Mouse (Mus musculus): ENCODE results near the gene Olfr1123. TPM values are rescaled to one million over a fixed set of nuclear protein-coding genes. Genes with fewer than 3 reads are reported as not detected.

Olfr1123 gene
- polyA plus RNA-seq, 1 experiment from 2014 or later: not detected

DNA sequence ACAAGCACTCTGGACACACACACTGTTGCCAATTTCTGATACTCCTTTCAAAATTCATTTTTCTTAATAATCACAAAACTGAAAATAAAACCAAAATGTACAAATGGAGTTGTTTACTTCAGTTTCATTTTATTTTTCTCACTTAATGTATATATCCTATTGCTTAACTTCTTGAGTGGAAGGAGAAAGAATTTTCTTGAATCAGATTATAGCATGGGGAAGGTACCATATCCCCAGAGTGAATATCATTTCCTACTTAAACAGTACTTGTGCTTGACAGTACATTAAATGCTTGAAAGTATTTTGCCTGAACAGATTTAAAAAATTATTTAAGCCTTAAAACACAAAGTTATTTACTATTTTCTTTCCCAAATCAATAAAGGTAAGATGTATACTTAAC lies 37.2 kb downstream of the Olfr1123 start, which contains the start of gene Olfr1126:
Olfr1126 (plus strand) TSS at position 301 of the 400 bp plus-strand sequence.
- ATAC-seq (replicated peaks; ENCODE audit: insufficient number of reproducible peaks, low FRiP score, low TSS enrichment): no peak
- H3K9me3 ChIP-seq (replicated peaks; ENCODE audit: control insufficient read depth, low read length): no peaks in the 10 kb centered on the region
- no peak within 1 kb of the TSS for H3K27ac ChIP-seq (ENCODE audit: low read depth, low read length)
- no peaks in the 10 kb centered on the region for H3K27me3 ChIP-seq (ENCODE audit: control insufficient read depth, insufficient read depth, low read length)
- no peaks in the 10 kb centered on the region for H3K36me3 ChIP-seq (ENCODE audit: control insufficient read depth, insufficient read depth, low read length)
- no peak within 1 kb of the TSS for H3K4me2 ChIP-seq
- H3K4me1 ChIP-seq (ENCODE audit: control insufficient read depth, insufficient read depth, low read length): no peaks in the 10 kb centered on the region
- H3K9ac ChIP-seq (ENCODE audit: low read depth, low read length): no peak within 1 kb of the TSS
- no peak within 1 kb of the TSS for H3K4me3 ChIP-seq (ENCODE audit: low read depth, low read length)

DNA sequence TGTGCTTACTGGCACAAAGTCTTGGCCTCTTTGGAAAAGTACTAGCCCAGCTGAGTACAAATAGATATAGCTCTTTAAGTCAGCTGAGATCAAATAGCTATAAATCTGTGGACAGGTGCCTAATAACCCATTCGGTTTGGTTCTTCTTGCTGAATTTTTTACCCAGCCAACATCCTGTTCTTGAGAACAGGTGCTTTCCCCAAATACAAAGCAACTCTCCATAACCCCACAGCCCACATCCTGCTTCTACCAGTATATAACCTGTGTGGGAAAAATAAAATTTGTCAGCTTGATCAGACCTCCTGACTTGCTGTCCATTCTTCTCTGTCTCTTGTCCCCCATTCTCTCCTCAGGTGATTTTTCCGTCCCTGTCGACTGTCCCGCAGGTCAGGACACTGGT lies 45.3 kb downstream of the Olfr1123 start:
- Histone ChIP-seq H3K4me2 (no peak overlapping the region), H3K36me3 (ENCODE audit: control insufficient read depth, insufficient read depth, low read length) (no peaks in the 10 kb centered on the region), H3K9me3 (replicated peaks; ENCODE audit: control insufficient read depth, low read length) (no peaks in the 10 kb centered on the region), H3K4me1 (ENCODE audit: control insufficient read depth, insufficient read depth, low read length) (no peaks in the 10 kb centered on the region), H3K27ac (ENCODE audit: low read depth, low read length) (no peak overlapping the region), H3K4me3 (ENCODE audit: low read depth, low read length) (no peak overlapping the region), H3K9ac (ENCODE audit: low read depth, low read length) (no peak overlapping the region), H3K27me3 (ENCODE audit: control insufficient read depth, insufficient read depth, low read length) (no peaks in the 10 kb centered on the region)
- WGBS (ENCODE audit: insufficient replicate concordance): 86% methylated on average over 4 of the region's 4 CpGs
- ATAC-seq (replicated peaks; ENCODE audit: insufficient number of reproducible peaks, low FRiP score, low TSS enrichment): no peak

Other genes with a start within 250 kb of the Olfr1123 start
- not detected in 2 replicates for gene Olfr1112, start 228.8 kb upstream of the Olfr1123 start, polyA plus RNA-seq (2014; fragmentation: Nextera tagmentation; extraction: Ambion mirVana)
- gene Olfr1113, start 207.7 kb upstream of the Olfr1123 start, polyA plus RNA-seq (2014; fragmentation: Nextera tagmentation; extraction: Ambion mirVana): not detected in 2 replicates
- gene Olfr1115, start 168.6 kb upstream of the Olfr1123 start, polyA plus RNA-seq (2014; fragmentation: Nextera tagmentation; extraction: Ambion mirVana): not detected in 2 replicates
- not detected in 2 replicates for gene Olfr1116, start 149.1 kb upstream of the Olfr1123 start, polyA plus RNA-seq (2014; fragmentation: Nextera tagmentation; extraction: Ambion mirVana)
- gene Olfr1118, start 109.1 kb upstream of the Olfr1123 start, polyA plus RNA-seq (2014; fragmentation: Nextera tagmentation; extraction: Ambion mirVana): not detected in 2 replicates
- not detected in 2 replicates for gene Olfr1120, start 61.8 kb upstream of the Olfr1123 start, polyA plus RNA-seq (2014; fragmentation: Nextera tagmentation; extraction: Ambion mirVana)
- not detected in 2 replicates for gene Olfr1121, start 46.7 kb upstream of the Olfr1123 start, polyA plus RNA-seq (2014; fragmentation: Nextera tagmentation; extraction: Ambion mirVana)
- not detected in 2 replicates for gene Olfr1122, start 30.8 kb upstream of the Olfr1123 start, polyA plus RNA-seq (2014; fragmentation: Nextera tagmentation; extraction: Ambion mirVana)
- gene Olfr1124, start 13.6 kb downstream of the Olfr1123 start, polyA plus RNA-seq (2014; fragmentation: Nextera tagmentation; extraction: Ambion mirVana): not detected in 2 replicates
- gene Olfr1126, start 37.3 kb downstream of the Olfr1123 start, polyA plus RNA-seq (2014; fragmentation: Nextera tagmentation; extraction: Ambion mirVana): not detected in 2 replicates
- not detected in 2 replicates for gene Pramel7, start 80.5 kb downstream of the Olfr1123 start, polyA plus RNA-seq (2014; fragmentation: Nextera tagmentation; extraction: Ambion mirVana)
- not detected in 2 replicates for gene Pramel6, start 89.9 kb downstream of the Olfr1123 start, polyA plus RNA-seq (2014; fragmentation: Nextera tagmentation; extraction: Ambion mirVana)
- gene Olfr153, start 115.2 kb downstream of the Olfr1123 start, polyA plus RNA-seq (2014; fragmentation: Nextera tagmentation; extraction: Ambion mirVana): not detected in 2 replicates
- not detected in 2 replicates for gene Olfr1128, start 128.9 kb downstream of the Olfr1123 start, polyA plus RNA-seq (2014; fragmentation: Nextera tagmentation; extraction: Ambion mirVana)
- not detected in 2 replicates for gene Olfr1129, start 157.3 kb downstream of the Olfr1123 start, polyA plus RNA-seq (2014; fragmentation: Nextera tagmentation; extraction: Ambion mirVana)
- gene Olfr1130, start 189.6 kb downstream of the Olfr1123 start, polyA plus RNA-seq (2014; fragmentation: Nextera tagmentation; extraction: Ambion mirVana): not detected in 2 replicates
- not detected in 2 replicates for gene Olfr1131, start 210.5 kb downstream of the Olfr1123 start, polyA plus RNA-seq (2014; fragmentation: Nextera tagmentation; extraction: Ambion mirVana)
- not detected in 2 replicates for gene Olfr1132, start 220.9 kb downstream of the Olfr1123 start, polyA plus RNA-seq (2014; fragmentation: Nextera tagmentation; extraction: Ambion mirVana)
- gene Olfr1133, start 230.7 kb downstream of the Olfr1123 start, polyA plus RNA-seq (2014; fragmentation: Nextera tagmentation; extraction: Ambion mirVana): not detected in 2 replicates
- not detected in 2 replicates for gene Olfr1134, start 241.8 kb downstream of the Olfr1123 start, polyA plus RNA-seq (2014; fragmentation: Nextera tagmentation; extraction: Ambion mirVana)

All from heart, embryonic 11.5 days (tissue).